1 mouse cellular context compared by ENCODE assay signal in the genomic region with DNA sequence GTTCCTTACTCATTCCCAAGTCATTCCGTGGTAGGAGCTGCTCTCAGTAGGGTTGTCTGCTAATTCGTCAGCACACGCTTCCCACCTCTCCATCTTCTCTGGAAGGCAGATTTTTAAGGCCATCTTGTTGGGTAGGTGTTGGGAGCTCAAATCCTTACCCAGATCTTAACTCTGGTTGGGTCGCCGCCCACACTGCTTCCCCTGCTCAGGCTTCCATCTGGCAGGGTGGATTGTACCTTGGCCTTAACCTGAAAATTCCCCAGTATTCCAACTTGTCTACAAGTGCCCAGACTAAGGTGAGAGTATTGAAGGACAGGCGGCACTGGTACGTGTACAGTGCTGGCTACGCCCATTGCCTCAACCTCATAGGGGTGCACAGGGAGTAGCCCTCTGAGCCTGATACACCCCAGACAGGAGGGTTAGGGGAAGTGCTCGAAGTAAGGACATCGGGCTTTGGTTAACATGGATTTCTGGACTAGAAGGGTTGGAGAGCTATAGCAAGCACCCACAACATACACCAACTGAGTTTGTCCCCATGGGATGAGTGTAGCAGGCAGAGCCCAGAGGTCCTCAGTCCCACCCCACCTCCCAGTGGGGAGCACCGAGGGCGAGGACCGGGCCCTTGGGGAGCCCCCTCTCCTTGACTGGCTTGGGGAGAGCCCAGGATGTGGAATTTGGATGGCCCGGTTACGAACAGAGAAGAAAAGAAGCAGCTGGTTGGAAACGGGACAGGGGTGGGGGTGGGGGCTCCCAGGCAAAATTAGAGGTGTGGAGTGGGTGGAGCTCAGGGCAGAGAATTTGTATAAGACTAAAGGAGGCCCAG.
TF ChIP-seq lines count a peak whose summit lies in the region.

No protein-coding gene starts in this region.

TF ChIP-seq in CH12.LX, 34 proteins besides CTCF, POLR2A, EP300 and RAD21 (continued from another document):
- TF ChIP-seq PAX5 (IDR thresholded peaks at IDR 0.05; ENCODE audit: low read length) (no peak), SIN3A (IDR thresholded peaks at IDR 0.05; ENCODE audit: low read length) (no peak), GABPA (IDR thresholded peaks at IDR 0.05; ENCODE audit: insufficient replicate concordance, low read depth, low read length) (no peak), TCF12 (IDR thresholded peaks at IDR 0.05; ENCODE audit: low read depth, low read length) (no peak)
